Mouse (Mus musculus): ENCODE results near the gene Gm8122.
"Not testable (repeated sequence)": the region's sequence is repeated elsewhere in the genome, so short reads cannot be mapped to it uniquely, and the experiment has no call there.

The Gm8122 gene

DNA sequence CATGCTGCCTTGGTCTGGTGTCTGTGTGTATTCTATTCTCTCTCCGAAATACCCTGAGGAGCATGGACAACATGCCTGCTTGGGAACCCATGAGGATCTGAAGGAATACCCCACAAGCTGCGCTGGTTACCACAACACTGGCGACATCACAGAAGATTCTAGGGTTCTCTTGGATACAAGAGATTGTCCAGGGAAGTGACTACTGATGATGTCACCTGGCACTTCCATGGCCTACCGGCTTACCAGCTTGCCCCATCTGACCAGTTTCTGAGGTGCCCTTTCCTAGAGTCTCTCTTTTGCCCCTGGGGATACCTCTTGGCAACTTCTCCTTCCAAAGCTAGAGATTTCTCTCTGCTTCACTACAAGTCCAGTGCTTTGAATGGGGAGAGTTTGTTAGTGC, at the start of gene Gm8122:
Gene Gm8122, minus strand, starts transcription at position 101 of the 400 bp plus-strand sequence.
- DNase-seq (ENCODE audit: low spot score) = not testable (repeated sequence)

GRCm38 (mm10) chr14:43278681-43279080, 43.6 kb upstream of the Gm8122 start:
- not testable (repeated sequence) for DNase-seq (ENCODE audit: low spot score)

GRCm38 (mm10) chr14:43278146-43278545, 43.0 kb upstream of the Gm8122 start:
- not testable (repeated sequence) for DNase-seq (ENCODE audit: low spot score)

- DNase-seq (ENCODE audit: low spot score) = not testable (repeated sequence)
Measured at GRCm38 (mm10) chr14:43277468-43277867, 42.4 kb upstream of the Gm8122 start.

- not testable (repeated sequence) for DNase-seq (ENCODE audit: low spot score)
Measured at GRCm38 (mm10) chr14:43275752-43276151, 40.6 kb upstream of the Gm8122 start.

- DNase-seq (ENCODE audit: low spot score) = not testable (repeated sequence)
Measured at GRCm38 (mm10) chr14:43274986-43275511, 39.9 kb upstream of the Gm8122 start, which contains the start of gene Gm9732. Gene Gm9732 (plus strand): TSS chr14:43275036.

GRCm38 (mm10) chr14:43273161-43273560, 38.1 kb upstream of the Gm8122 start:
- not testable (repeated sequence) for DNase-seq (ENCODE audit: low spot score)

GRCm38 (mm10) chr14:43269211-43269610, 34.1 kb upstream of the Gm8122 start:
- not testable (repeated sequence) for DNase-seq (ENCODE audit: low spot score)

DNA sequence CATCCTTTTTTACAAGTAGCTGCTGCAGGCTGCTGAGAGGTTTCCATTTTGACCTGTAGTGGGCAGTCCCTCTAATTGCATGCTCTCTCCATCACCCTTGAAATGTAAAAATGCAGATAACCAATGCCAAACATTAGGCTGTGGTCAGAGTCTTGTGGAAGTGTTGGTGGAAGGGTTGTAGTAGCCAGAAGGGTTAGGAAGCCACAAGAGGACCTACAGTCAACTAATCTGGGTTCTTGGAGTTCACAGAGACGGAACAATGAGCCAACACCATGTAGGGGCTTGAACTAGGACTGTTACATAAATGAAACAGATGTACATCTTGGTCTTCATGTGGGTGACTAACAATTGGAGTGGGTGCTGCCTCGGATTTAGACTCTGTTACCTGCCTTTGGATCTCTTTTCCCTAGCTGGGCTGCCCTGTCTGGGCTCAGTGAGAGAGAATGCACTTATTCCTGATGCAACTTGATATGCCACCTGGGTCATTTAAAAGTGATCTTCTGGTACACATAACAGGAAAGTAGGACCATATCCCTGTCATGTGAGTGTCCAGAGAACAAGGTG, 33.5 kb upstream of the Gm8122 start:
- not testable (repeated sequence) for DNase-seq (ENCODE audit: low spot score)

DNA sequence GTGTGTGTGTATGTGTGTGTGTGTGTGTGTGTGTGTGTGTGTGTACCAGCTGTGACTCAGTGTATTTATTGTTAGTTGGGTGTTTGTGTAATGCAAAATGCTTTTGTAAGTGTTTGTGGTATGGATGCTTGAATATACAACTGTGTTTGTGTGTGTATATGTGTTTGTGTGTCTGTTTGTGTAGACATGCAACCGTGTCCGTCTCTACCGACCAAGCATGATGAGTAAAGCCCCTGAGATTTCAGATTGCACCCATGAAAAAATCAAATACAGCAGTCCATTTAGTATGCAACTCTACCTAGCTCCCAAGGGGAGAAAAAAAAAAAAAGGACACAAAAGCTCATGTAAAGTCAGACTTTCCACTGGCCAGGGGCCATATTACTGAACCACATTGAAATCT, 28.3 kb upstream of the Gm8122 start:
- DNase-seq (ENCODE audit: low spot score) = not testable (repeated sequence)

- DNase-seq (ENCODE audit: low spot score) = not testable (repeated sequence)
Measured at GRCm38 (mm10) chr14:43258349-43258748, 23.2 kb upstream of the Gm8122 start, which contains the start of gene Gm8126. Gene Gm8126 (plus strand): TSS chr14:43258649.

- not testable (repeated sequence) for DNase-seq (ENCODE audit: low spot score)
Measured at GRCm38 (mm10) chr14:43256511-43256910, 21.4 kb upstream of the Gm8122 start.

DNA sequence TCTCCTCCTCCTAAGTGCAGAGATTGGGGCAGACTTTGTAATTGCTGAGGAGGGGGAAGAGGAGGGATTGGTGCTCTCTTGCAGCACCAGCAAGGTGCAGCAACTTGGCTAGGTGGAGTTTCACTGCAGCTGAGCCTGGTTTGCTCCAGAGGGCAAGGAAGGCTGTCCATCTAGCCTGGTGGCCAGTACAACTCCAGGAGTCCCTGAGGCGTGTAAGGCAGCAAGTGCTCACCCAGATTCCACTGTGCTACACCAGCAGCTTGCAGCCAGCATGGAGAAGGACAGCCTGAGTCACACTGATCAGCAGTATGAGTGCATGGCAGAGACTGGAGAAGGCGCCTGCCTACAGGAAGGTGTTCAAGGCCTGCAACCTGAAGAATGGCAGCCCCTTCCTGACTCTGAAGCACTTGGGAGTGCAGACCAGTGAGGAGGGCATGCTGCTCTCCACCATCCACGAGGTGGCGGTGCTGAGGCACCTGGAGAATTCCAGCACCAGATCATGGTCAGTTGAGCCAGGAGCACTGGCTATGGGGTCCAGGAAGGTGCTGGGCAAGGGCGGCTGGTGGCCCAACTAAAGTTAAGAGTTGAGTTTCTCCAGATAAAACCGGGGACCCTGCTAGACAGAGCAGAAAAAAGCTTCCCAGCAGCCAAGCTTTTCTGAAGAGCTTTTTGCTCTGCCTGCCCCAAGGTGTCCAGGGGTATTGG, 15.6 kb upstream of the Gm8122 start:
- not testable (repeated sequence) for DNase-seq (ENCODE audit: low spot score)

DNA sequence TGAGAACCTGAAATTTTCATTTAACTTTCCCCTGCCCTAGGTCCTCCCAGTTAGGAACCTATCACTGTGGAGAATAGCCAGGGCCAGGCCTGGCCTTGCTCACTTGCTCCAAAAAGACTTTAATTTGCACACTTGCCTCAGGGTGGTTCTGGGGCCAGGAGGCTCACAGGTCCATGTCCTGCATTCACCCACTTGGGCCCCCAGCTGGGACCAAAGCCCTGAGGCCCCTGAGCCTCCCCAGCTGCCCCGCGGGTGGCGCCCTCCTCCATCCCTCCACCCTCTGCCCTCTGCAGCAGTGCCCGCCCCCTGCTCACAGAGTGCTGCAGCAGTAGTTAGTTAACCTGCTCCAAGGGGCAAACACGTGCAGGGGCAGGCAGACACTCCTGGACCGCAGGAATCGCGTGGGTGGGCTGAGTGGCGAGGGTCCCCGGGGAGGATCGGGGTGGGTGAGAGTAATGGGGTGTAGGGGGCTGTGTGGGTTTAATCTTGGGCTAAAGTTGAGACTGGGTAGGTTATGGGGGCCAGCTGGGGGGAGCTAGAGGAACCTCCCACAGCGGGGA, 14.6 kb upstream of the Gm8122 start:
- not testable (repeated sequence) for DNase-seq (ENCODE audit: low spot score)

GRCm38 (mm10) chr14:43237769-43238168, 2.7 kb upstream of the Gm8122 start:
- not testable (repeated sequence) for DNase-seq (ENCODE audit: low spot score)
